Mouse (Mus musculus): ENCODE data around the gene Shld2.

Shld2 gene

DNA sequence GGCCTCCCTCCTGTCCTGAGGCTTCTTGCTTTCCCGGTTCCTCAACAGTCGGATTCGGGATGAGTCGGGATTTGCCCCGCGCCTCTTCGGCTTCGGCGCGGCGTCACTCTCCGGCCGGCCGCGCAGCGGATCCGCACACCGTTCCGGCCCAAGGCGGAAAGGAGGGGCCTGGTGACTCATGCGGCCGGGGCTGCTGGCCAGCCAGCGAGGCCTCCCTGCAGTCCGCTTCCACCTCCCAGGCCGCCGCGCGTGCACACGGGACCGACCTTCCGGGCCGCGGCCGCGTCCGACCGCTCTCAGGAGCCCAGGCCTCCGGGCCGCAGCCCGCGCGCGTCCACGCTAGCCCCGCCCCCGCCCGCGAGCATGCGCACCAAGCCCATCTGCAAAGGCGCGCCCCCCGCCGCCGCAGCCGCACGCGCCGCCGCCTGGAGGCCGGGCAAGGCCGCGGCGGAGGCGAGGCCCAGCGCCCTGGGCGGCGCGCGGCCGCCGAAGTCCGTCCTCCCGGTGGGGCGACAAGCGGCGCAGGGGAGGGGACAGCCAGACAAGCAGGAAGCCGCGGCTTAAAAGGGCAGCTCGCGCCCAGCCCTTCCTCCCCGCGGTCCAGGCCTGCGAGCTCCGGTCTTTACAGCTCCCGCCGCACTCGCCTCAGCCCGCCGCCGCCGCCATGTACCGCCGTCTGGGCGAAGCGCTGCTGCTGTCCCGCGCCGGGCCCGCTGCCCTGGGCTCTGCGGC is at the start of gene Shld2, which contains the start of gene Glud1:
Shld2 (minus strand) TSS at position 260 of the 732 bp plus-strand sequence.
Glud1 (plus strand) TSS at position 494 of the 732 bp plus-strand sequence.
- in situ Hi-C loops (cut with MboI, MseI): loop anchor here (25.0 kb wide), 1 partner anchor 873 kb away; the partner anchor contains the start of gene Mapk8

DNA sequence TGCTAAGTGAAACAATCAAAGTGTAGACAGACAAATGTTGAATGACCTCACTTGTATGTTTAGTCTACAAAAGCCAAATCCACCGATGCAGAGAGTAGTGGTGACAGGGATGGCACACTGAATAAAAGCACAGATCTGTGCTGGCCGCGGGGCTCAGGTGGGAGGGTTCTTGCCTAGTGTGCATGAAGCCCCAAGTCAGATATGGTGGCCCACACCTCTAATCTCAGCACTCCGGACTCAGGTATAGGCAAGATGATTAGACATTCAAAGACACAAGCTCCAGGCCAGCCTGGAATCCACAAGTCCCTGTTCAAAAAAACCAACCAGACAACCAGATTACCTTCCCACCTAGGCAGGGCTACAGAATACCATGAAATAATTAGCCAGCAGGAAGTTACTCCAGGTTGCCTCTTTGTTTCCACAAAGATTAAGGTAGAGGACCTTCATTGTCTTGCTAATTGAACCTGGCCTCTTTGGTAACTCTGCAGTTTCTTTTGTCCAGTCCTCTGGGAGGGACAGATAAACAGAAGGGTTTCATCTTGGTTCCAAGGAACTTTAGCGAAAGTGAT is 49.5 kb upstream of the Shld2 start:
- in situ Hi-C loops (cut with MboI, MseI): loop anchor here (5.0 kb wide), 1 partner anchor 87 kb away; no protein-coding TSS in a partner anchor

DNA sequence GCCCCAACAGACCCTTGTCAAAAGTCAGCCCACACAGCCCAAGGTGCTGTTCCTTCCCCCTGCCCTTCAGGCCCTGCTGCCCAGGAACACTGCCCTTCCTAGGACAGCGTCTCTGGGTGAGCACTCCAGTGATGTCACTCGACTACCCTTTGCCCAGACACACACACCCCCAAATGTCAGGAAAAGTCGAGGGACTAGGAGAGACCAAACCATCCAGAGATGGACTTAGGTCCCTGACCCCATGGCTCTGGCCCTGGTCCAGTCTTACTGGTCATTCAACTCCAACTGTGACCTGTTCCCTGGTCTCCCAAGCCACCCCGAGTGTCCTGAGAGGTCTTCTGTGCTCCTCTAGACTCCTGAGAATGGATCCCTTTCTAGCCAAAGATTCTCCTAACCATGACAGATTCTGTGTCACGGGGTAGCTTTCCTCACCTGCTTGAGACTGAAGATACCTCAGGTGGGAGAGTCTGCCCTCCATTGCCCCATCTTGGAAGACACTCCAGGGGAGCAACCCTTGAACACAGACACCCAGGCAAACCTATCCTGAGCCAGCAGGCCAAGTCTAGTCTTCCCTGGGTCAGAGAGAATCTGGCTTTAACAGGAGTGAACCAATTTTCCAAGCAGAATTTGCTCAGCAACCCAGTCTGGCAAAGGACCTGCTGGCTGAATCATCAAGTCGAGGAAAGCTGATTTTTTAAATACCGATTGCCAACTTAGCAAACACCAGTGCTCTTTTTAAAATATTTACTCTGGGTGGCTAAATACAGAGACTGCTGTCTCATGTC is 47.6 kb upstream of the Shld2 start:
- in situ Hi-C loops (cut with MboI, MseI): loop anchor here (5.0 kb wide), 1 partner anchor 86 kb away; no protein-coding TSS in a partner anchor

DNA sequence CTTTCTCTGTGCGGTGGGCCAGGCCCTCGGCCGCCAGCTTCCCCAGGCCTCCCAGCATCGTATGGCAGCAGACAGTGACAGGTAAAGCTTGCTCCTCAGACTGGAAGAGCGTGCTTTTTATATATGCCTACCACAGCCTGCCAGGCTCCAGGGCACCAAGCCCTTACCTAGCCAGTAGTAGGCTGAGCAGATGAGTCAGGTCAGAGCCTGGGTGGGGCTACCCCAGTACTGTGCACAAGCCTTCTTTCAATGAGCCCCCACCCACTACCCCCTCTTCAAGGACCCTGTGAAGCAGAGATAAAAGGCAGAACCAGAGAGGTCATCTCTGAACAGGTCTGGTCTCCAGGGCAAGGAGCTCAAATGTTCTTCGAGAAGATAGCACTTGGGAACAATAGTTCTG is 45.0 kb upstream of the Shld2 start, which contains the start of gene Fam25c:
Fam25c (minus strand) TSS at position 133 of the 400 bp plus-strand sequence.
- in situ Hi-C loops (cut with MboI, MseI): loop anchor here (5.0 kb wide), 1 partner anchor 83 kb away; no protein-coding TSS in a partner anchor

DNA sequence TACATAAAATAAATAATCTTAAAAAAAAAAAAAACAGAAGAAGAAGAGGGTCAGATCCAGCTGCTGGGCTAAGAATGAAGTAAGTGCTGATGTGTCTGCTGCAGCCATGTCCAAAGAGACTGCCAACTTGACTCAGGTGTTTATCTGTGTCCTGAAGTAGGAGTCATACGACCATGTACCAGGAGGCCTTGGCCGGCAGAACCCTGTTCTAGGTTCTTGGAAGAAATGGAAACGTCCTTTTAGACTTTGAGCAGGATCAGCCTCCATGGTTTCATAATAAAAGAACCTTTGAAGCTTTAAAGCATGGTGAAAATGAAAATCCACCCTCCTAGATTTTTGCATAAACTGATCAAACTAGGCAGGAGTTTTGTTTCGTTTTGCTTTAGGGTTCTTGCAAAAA is 44.2 kb upstream of the Shld2 start:
- in situ Hi-C loops (cut with MboI, MseI): no loop called here

DNA sequence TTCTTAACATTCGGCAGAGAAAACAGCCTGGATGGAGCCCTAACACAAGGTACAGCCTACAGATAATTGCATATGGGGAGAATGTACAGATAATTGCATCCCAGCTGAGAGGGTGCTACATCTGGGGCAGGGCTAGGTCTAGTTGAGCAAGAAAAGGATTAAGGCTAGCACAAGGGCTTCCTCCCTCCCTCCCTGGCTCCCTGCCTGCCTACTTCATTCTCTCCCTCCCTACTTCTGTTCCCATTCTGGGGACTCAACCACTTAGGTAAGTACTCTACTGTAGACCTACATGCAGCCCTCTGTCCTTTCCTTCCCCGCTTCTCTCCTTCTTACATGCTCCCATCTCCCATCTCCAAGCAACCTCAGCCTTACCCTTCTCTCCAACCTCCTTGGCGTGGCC is 43.0 kb upstream of the Shld2 start:
- in situ Hi-C loops (cut with MboI, MseI): no loop called here

GRCm38 (mm10) chr14:34352523-34352922 is 42.2 kb upstream of the Shld2 start:
- in situ Hi-C loops (cut with MboI, MseI): no loop called here

DNA sequence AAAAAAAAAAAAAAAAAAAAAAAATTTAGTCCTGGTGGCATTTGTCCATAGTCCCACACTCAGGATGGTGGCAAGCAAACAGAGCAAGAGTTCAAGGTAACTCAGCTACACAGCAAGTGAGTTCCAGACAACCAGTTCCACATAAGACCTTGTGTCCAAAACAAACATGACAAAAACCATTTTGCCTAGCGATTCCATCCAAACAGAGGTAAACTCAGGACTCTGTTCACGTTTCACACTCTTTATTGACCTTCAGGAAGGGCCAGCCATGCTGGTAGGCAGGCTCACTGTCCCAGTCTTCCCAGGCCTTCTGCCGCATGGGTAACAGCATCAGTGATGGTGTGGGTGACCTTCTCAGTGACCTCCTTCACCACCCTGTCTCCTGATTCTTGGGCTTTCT is 41.4 kb upstream of the Shld2 start:
- in situ Hi-C loops (cut with MboI, MseI): no loop called here

GRCm38 (mm10) chr14:34349007-34349406 is 38.7 kb upstream of the Shld2 start:
- in situ Hi-C loops (cut with MboI, MseI): no loop called here

- in situ Hi-C loops (cut with MboI, MseI): no loop called here
Observed at GRCm38 (mm10) chr14:34348301-34348700, 38.0 kb upstream of the Shld2 start.

- in situ Hi-C loops (cut with MboI, MseI): no loop called here
Observed at GRCm38 (mm10) chr14:34347084-34347483, 36.8 kb upstream of the Shld2 start.

DNA sequence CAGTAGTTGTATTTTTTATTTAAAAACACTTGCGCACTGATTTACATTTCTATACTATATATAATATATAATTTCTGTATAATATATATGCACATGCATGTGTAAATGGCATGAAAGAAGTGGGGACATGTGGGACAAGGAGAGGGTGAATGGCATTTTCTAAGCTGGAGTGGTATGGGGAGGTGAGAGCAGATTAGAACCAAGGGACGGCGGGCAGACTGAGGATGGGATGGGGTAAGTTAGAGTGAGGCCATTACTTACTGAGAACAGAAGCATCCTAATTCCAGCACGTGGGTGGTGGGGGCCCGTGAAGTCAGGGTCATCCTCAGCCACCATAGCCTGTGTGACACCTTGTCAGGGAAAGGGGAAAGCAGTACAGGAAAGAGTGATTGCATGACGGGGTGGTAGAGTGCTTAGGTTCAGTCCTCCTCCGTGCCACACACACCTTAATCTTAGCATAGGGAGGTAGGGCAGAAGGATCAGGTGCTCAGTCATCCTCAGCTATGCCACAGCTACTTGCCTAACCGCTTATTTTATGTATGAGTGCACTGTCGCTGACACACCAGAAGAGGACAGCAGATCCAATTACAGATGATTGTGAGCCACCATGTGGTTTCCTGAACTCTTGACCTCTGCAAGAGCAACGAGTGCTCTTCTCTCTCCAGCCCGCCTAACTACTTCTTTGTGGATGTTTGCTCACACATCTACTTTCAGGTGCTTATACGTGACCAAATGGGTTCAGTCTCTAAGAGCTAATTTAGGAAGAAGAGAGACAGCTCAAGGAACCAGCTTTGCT is 35.7 kb upstream of the Shld2 start:
- in situ Hi-C loops (cut with MboI, MseI): no loop called here

- in situ Hi-C loops (cut with MboI, MseI): no loop called here
Observed at GRCm38 (mm10) chr14:34344361-34344760, 34.1 kb upstream of the Shld2 start.

DNA sequence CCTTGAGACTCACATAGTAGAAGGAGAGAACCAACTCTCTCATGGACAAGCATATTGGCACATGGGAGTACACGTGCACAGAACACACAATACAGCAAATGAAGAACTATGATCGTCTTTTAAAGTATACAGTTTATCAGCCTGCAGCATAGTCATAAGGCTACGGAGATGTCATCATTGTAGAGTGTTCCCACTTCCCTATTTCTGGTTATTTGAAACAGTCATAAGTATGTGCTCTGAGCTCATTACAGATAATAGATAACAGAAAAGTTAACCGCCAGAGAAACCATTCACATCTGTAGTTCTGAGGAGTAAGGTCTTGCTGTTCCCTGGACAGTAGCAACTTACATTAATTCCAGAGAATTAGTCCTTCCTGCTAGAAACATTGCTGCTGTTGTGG is 32.8 kb upstream of the Shld2 start:
- in situ Hi-C loops (cut with MboI, MseI): no loop called here

DNA sequence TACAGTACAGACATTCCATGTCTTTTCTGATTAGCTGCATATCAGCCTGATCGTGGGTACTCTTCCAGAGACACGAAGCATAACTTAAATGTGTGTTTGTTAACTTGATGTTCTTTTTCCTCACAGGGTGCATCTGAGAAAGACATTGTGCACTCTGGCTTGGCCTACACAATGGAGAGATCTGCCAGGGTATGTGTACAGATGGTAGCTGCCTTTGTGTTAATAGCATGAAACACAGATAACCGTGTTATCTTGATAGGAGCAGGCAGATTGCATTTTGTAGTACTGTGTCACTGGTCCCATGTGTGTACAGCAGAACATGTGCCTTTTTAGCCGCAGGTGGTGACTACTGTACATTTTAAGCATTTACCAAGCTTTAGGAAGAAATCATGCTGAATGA is 31.7 kb upstream of the Shld2 start:
- in situ Hi-C loops (cut with MboI, MseI): no loop called here

DNA sequence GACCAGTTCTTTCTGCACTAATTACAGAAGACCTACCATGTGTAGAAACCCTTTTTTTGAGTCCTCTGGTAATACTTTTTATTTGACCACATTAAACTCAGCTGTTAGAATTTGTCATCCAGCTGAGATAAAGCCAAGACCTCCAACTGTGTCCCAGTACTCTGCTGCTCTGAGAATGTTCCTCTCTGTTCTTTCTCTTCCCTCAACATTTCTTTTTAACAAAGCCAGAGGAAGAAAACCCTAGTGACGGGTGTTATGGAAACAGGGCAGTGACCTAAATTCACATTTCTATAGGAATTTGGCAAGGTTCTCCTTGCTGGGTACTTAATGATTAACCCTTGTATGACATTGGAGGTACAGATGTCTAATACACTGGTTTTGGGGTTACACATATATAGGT is 29.2 kb upstream of the Shld2 start:
- in situ Hi-C loops (cut with MboI, MseI): no loop called here

- in situ Hi-C loops (cut with MboI, MseI): no loop called here
Observed at GRCm38 (mm10) chr14:34332476-34332875, 22.2 kb upstream of the Shld2 start.

- in situ Hi-C loops (cut with MboI, MseI): no loop called here
Observed at GRCm38 (mm10) chr14:34331886-34332285, 21.6 kb upstream of the Shld2 start.

- in situ Hi-C loops (cut with MboI, MseI): no loop called here
Observed at GRCm38 (mm10) chr14:34330657-34331158, 20.4 kb upstream of the Shld2 start.

DNA sequence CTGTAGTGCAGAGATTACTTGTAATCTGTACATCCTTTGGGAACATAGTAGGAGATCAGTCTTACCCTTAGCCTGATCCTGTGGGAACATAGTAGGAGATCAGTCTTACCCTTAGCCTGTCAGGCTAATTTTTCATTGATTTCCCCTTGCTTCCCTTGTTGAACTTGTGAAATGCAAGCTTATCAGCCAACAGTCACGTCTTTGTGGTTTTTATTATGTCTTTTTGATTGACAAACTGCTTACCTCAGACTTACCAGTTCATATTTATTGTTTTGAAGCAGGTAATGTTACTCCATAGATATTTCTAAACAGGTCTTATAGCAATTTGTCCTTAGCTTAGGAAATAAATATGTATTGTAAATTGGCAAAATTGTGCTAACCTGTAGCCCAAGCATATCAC is 17.3 kb upstream of the Shld2 start:
- in situ Hi-C loops (cut with MboI, MseI): no loop called here

GRCm38 (mm10) chr14:34326606-34327005 is 16.3 kb upstream of the Shld2 start:
- in situ Hi-C loops (cut with MboI, MseI): no loop called here

Data from T-helper 1 cell (primary cell).